In genomic region chr6:4799359-4799758, GRCm38 (mm10) we compare ENCODE assay signal across 21 mouse cellular contexts. TPM values are rescaled to one million over a fixed set of nuclear protein-coding genes. Genes with fewer than 3 reads are reported as not detected.
DNase-seq lines count a peak whose midpoint lies in the region; ATAC-seq and TF ChIP-seq lines count a peak whose summit lies in the region.
"Had no signal": no experiment of that assay in that cellular context is flagged by ENCODE, and none has a peak within 500 bp of the region (broad histone marks: within the 10 kb centered on the region; RNA-seq: fewer than 3 reads in every experiment).

No protein-coding gene starts in this region.

- H3K9ac ChIP-seq in heart, adult 2 months (ENCODE audit: low read depth, low read length): no peak overlapping the region
- H3K9ac ChIP-seq in liver, postnatal 0 days (replicated peaks): no peak overlapping the region
- H3K9ac ChIP-seq in liver, embryonic 12.5 days: no peak overlapping the region
- H3K9ac ChIP-seq in ES-Bruce4 (ENCODE audit: low read depth, poor library complexity, severe bottlenecking): no peak overlapping the region
- H3K9ac ChIP-seq: embryonic facial prominence, embryonic 12.5 days; forebrain, embryonic 13.5 days; heart, embryonic 15.5 days; stomach, embryonic 15.5 days had no signal

- no peak for DNase-seq in heart, adult 2 months
- no peak for DNase-seq in heart, postnatal 36 days
- DNase-seq in liver, postnatal 0 days: no peak
- DNase-seq in ZHBTc4 (ENCODE audit: low read depth, low spot score): peak; percentile 50
- DNase-seq in right cerebral cortex, postnatal 10 days (ENCODE audit: low spot score in 2 of 2): no peak
- DNase-seq in embryo, embryonic 9.5 days (ENCODE audit: extremely low spot score): no peak
- DNase-seq: cerebellum, adult 9-11 months; gastrocnemius, postnatal 10 days; heart, adult 18-20 months; kidney, adult 9 months; kidney, postnatal 4 days; lung, adult 2 months; right cerebral cortex, postnatal 14 days had no signal

- ATAC-seq in liver, postnatal 0 days: no peak
- no peak for ATAC-seq in liver, embryonic 12.5 days
- ATAC-seq: forebrain, embryonic 13.5 days had no signal

- 81% methylated on average over 2 of the region's 2 CpGs for WGBS in heart, adult 2 months
- 65% methylated on average over 2 of the region's 2 CpGs for WGBS in liver, postnatal 0 days (ENCODE audit: insufficient replicate concordance)
- WGBS in liver, embryonic 12.5 days (ENCODE audit: insufficient replicate concordance): 54% methylated on average over 2 of the region's 2 CpGs

- no peaks in the 10 kb centered on the region for H3K4me1 ChIP-seq in heart, adult 2 months (ENCODE audit: control insufficient read depth, insufficient read depth, low read length)
- no peaks in the 10 kb centered on the region for H3K4me1 ChIP-seq in liver, postnatal 0 days (ENCODE audit: insufficient read depth)
- no peaks in the 10 kb centered on the region for H3K4me1 ChIP-seq in liver, embryonic 12.5 days
- H3K4me1 ChIP-seq in ES-Bruce4 (ENCODE audit: control insufficient read depth, insufficient read depth, low read length): no peaks in the 10 kb centered on the region
- H3K4me1 ChIP-seq: embryonic facial prominence, embryonic 12.5 days; forebrain, embryonic 13.5 days; heart, embryonic 15.5 days; stomach, embryonic 15.5 days had no signal

- no peak overlapping the region for H3K4me3 ChIP-seq in heart, adult 2 months
- no peak overlapping the region for H3K4me3 ChIP-seq in liver, postnatal 0 days (ENCODE audit: low read depth, low read length)
- H3K4me3 ChIP-seq in liver, embryonic 12.5 days: no peak overlapping the region
- no peak overlapping the region for H3K4me3 ChIP-seq in ES-Bruce4 (ENCODE audit: low read depth, low read length)
- H3K4me3 ChIP-seq: embryonic facial prominence, embryonic 12.5 days; erythroblast, embryonic 14.5 days; forebrain, embryonic 13.5 days; heart, embryonic 15.5 days; stomach, embryonic 15.5 days had no signal

- no peak for TF ChIP-seq EP300 in heart, adult 2 months (IDR thresholded peaks at IDR 0.05; ENCODE audit: insufficient read depth, low read depth, low read length)
- no peak for TF ChIP-seq EP300 in liver, postnatal 0 days (IDR thresholded peaks at IDR 0.05; ENCODE audit: low read depth)
- TF ChIP-seq EP300 in ES-Bruce4 (IDR thresholded peaks at IDR 0.05; ENCODE audit: insufficient read depth, low read depth, low read length): no peak

- H3K9me3 ChIP-seq in liver, postnatal 0 days (ENCODE audit: low read length): no peaks in the 10 kb centered on the region
- no peaks in the 10 kb centered on the region for H3K9me3 ChIP-seq in liver, embryonic 12.5 days (replicated peaks)
- no peaks in the 10 kb centered on the region for H3K9me3 ChIP-seq in ES-Bruce4 (replicated peaks; ENCODE audit: control insufficient read depth, insufficient read depth, low read length, poor library complexity, severe bottlenecking)
- H3K9me3 ChIP-seq: embryonic facial prominence, embryonic 12.5 days; forebrain, embryonic 13.5 days; heart, embryonic 15.5 days; stomach, embryonic 15.5 days had no signal

- no peak overlapping the region for H3K4me2 ChIP-seq in liver, postnatal 0 days (ENCODE audit: low read depth, low read length)
- H3K4me2 ChIP-seq in liver, embryonic 12.5 days: no peak overlapping the region
- H3K4me2 ChIP-seq: embryonic facial prominence, embryonic 12.5 days; forebrain, embryonic 13.5 days; heart, embryonic 15.5 days; midbrain, embryonic 11.5 days; stomach, embryonic 15.5 days had no signal

- no peaks in the 10 kb centered on the region for H3K36me3 ChIP-seq in heart, adult 2 months (ENCODE audit: control insufficient read depth, insufficient read depth, low read length)
- H3K36me3 ChIP-seq in liver, postnatal 0 days (replicated peaks; ENCODE audit: insufficient read depth, low read length): no peaks in the 10 kb centered on the region
- no peaks in the 10 kb centered on the region for H3K36me3 ChIP-seq in liver, embryonic 12.5 days
- no peaks in the 10 kb centered on the region; the same call in 1 of the 2 replicates for H3K36me3 ChIP-seq in ES-Bruce4 (ENCODE audit: control insufficient read depth, insufficient read depth, low read length, poor library complexity, severe bottlenecking)
- H3K36me3 ChIP-seq: embryonic facial prominence, embryonic 12.5 days; heart, embryonic 15.5 days; stomach, embryonic 15.5 days had no signal

- no peak for TF ChIP-seq POLR2A in heart, adult 2 months (IDR thresholded peaks at IDR 0.05; ENCODE audit: insufficient read depth, low read depth, low read length)
- no peak for TF ChIP-seq POLR2A in ES-Bruce4 (IDR thresholded peaks at IDR 0.05; ENCODE audit: insufficient read depth, low read length)

- intact Hi-C loops in heart, adult 2 months (cut with DNase I): no loop called here
- intact Hi-C loops in heart, postnatal 36 days (cut with DNase I): no loop called here

- TF ChIP-seq CTCF in heart, adult 2 months (IDR thresholded peaks at IDR 0.05): peak; percentile 18; the same call in 1 of the 2 replicates
- TF ChIP-seq CTCF in liver, postnatal 0 days (IDR thresholded peaks at IDR 0.05; ENCODE audit: low read depth): peak; percentile 29; the same call in 1 of the 2 replicates
- peak; percentile 40 for TF ChIP-seq CTCF in ES-Bruce4 (IDR thresholded peaks at IDR 0.05; ENCODE audit: low read depth, low read length)

- H3K79me2 ChIP-seq in heart, adult 2 months (replicated peaks; ENCODE audit: control insufficient read depth, insufficient read depth, low read length): no peaks in the 10 kb centered on the region

- H3K27ac ChIP-seq in heart, adult 2 months: no peak overlapping the region
- no peak overlapping the region for H3K27ac ChIP-seq in liver, postnatal 0 days (ENCODE audit: low read depth)
- no peak overlapping the region for H3K27ac ChIP-seq in liver, embryonic 12.5 days
- no peak overlapping the region for H3K27ac ChIP-seq in ES-Bruce4 (ENCODE audit: insufficient read depth, low read length)
- H3K27ac ChIP-seq: embryonic facial prominence, embryonic 12.5 days; forebrain, embryonic 13.5 days; stomach, embryonic 15.5 days had no signal

- no peaks in the 10 kb centered on the region for H3K27me3 ChIP-seq in heart, adult 2 months (ENCODE audit: control insufficient read depth, insufficient read depth, low read length)
- H3K27me3 ChIP-seq in liver, postnatal 0 days (ENCODE audit: insufficient read depth, low read length): no peaks in the 10 kb centered on the region
- H3K27me3 ChIP-seq in liver, embryonic 12.5 days (replicated peaks): no peaks in the 10 kb centered on the region
- no peaks in the 10 kb centered on the region for H3K27me3 ChIP-seq in ES-Bruce4 (ENCODE audit: control insufficient read depth, insufficient read depth, low read length, poor library complexity, severe bottlenecking)
- H3K27me3 ChIP-seq: embryonic facial prominence, embryonic 12.5 days; forebrain, embryonic 13.5 days; heart, embryonic 15.5 days; stomach, embryonic 15.5 days had no signal

RNA-seq across cellular contexts. Expression of gene Peg10, which starts 52.3 kb away (rescaled TPM):
- 1 to 10 TPM; 1.0 to 1.1 TPM for total RNA-seq in heart, adult 2 months (2021)
- polyA plus RNA-seq in heart, adult 2 months (2012; rRNA removed): 0.55 and 0.85 TPM in 2 replicates
- 1 to 10 TPM; 1.1 to 1.2 TPM for total RNA-seq in heart, postnatal 36 days (2021)
- 1.1 and 1.2 TPM in 2 replicates for polyA plus RNA-seq in liver, postnatal 0 days (2015; fragmentation: Nextera tagmentation; extraction: Ambion mirVana)
- 5.2 and 5.7 TPM in 2 replicates for polyA plus RNA-seq in liver, embryonic 12.5 days (2016; fragmentation: Nextera tagmentation; extraction: Ambion mirVana)
- 435 and 458 TPM in 2 replicates for polyA plus RNA-seq in ES-Bruce4 (2011; ENCODE audit: insufficient read depth, insufficient read length, low read depth, missing spikeins)

RNA-seq across cellular contexts. Expression of gene Sgce, which starts 52.4 kb away (rescaled TPM):
- 10 to 100 TPM; 19.4 to 19.5 TPM for total RNA-seq in heart, adult 2 months (2021)
- 12.5 and 19.7 TPM in 2 replicates for polyA plus RNA-seq in heart, adult 2 months (2012; rRNA removed)
- 10 to 100 TPM; 20.8 to 22.5 TPM for total RNA-seq in heart, postnatal 36 days (2021)
- 27.4 and 30.1 TPM in 2 replicates for polyA plus RNA-seq in liver, postnatal 0 days (2015; fragmentation: Nextera tagmentation; extraction: Ambion mirVana)
- 17.9 and 18.6 TPM in 2 replicates for polyA plus RNA-seq in liver, embryonic 12.5 days (2016; fragmentation: Nextera tagmentation; extraction: Ambion mirVana)
- 27.2 and 35.6 TPM in 2 replicates for polyA plus RNA-seq in ES-Bruce4 (2011; ENCODE audit: insufficient read depth, insufficient read length, low read depth, missing spikeins)
- polyA plus RNA-seq: erythroblast, embryonic 14.5 days had no signal

Comparison
In these comparisons a context has a peak if more than half of its experiments do, and no peak if none do; other contexts are left out.
1. RNA of gene Peg10, which starts 52.3 kb away (polyA plus RNA-seq): 435 to 458 TPM in ES-Bruce4; 5.2 to 5.7 TPM in liver, embryonic 12.5 days, 1.1 to 1.2 TPM in liver, postnatal 0 days and 0.55 to 0.85 TPM in heart, adult 2 months; every median in the first group is over 10 times any median in the second.
2. Peak in every context shown above with its lines, with median percentiles within 50 percentile points of each other: CTCF ChIP-seq.